Mouse (Mus musculus) neural tube, embryonic 10.5 days (tissue): ENCODE results near the gene Sigmar1.

ENCODE experiments used
- DNase-seq: peaks from one replicate; pipeline ENCODE4 v3.0.0-alpha.2; 2017; ENCODE audit warnings: low spot score; ENCODE audit errors: extremely low spot score

Sigmar1 gene

GRCm38 (mm10) chr4:41757321-41757720, 1.4 kb upstream of the Sigmar1 start:
- no peak for DNase-seq

GRCm38 (mm10) chr4:41756440-41756839, 483 bp upstream of the Sigmar1 start:
- no peak for DNase-seq

- no peak for DNase-seq
Observed at GRCm38 (mm10) chr4:41754797-41755337, 1.1 kb downstream of the Sigmar1 start, which contains the start of gene Galt. Galt (plus strand) TSS chr4:41755228.

GRCm38 (mm10) chr4:41745021-41745420, 10.9 kb downstream of the Sigmar1 start:
- DNase-seq: no peak

- no peak for DNase-seq
Observed at GRCm38 (mm10) chr4:41744131-41744530, 11.8 kb downstream of the Sigmar1 start.

- peak; percentile 93 for DNase-seq
Observed at GRCm38 (mm10) chr4:41741158-41741560, 14.8 kb downstream of the Sigmar1 start.

GRCm38 (mm10) chr4:41740380-41741157, 15.4 kb downstream of the Sigmar1 start:
- no peak for DNase-seq

- no peak for DNase-seq
Observed at GRCm38 (mm10) chr4:41739260-41739659, 16.7 kb downstream of the Sigmar1 start.

- no peak for DNase-seq
Observed at GRCm38 (mm10) chr4:41738256-41738603, 17.7 kb downstream of the Sigmar1 start.

GRCm38 (mm10) chr4:41737602-41738255, 18.2 kb downstream of the Sigmar1 start:
- DNase-seq: peak; percentile 62

GRCm38 (mm10) chr4:41731052-41731765, 24.7 kb downstream of the Sigmar1 start, which contains the start of gene Arid3c:
Arid3c (minus strand) TSS chr4:41731142.
- DNase-seq: peak; percentile 48

- no peak for DNase-seq
Observed at GRCm38 (mm10) chr4:41726826-41727621, 28.9 kb downstream of the Sigmar1 start.

- peak; percentile 83 for DNase-seq
Observed at GRCm38 (mm10) chr4:41722918-41723351, 33.0 kb downstream of the Sigmar1 start, which contains the start of gene Dctn3. Dctn3 (minus strand) TSS chr4:41723170.

- DNase-seq: no peak
Observed at GRCm38 (mm10) chr4:41716834-41717233, 39.1 kb downstream of the Sigmar1 start.

GRCm38 (mm10) chr4:41715596-41715995, 40.4 kb downstream of the Sigmar1 start:
- DNase-seq: no peak

GRCm38 (mm10) chr4:41715082-41715481, 40.9 kb downstream of the Sigmar1 start:
- DNase-seq: no peak

GRCm38 (mm10) chr4:41714276-41714675, 41.7 kb downstream of the Sigmar1 start:
- no peak for DNase-seq

GRCm38 (mm10) chr4:41713197-41714067, 42.5 kb downstream of the Sigmar1 start, which contains the start of gene Rpp25l:
Rpp25l (minus strand) TSS chr4:41713534.
- peak; percentile 92 for DNase-seq

GRCm38 (mm10) chr4:41712421-41713196, 43.3 kb downstream of the Sigmar1 start:
- no peak for DNase-seq
